Mouse (Mus musculus): ENCODE measurements around the gene Gpatch11. TPM values are rescaled to one million over a fixed set of nuclear protein-coding genes. Genes with fewer than 3 reads are reported as not detected.
"Not testable (repeated sequence)": the region's sequence is repeated elsewhere in the genome, so short reads cannot be mapped to it uniquely, and the experiment has no call there.

The Gpatch11 gene
- polyA plus RNA-seq (2015; fragmentation: Nextera tagmentation; extraction: Ambion mirVana): 12.4 and 13.4 TPM in 2 replicates

- peaks cover 12% of the 10 kb centered on the region for H3K4me1 ChIP-seq (replicated peaks)
- WGBS (ENCODE audit: insufficient replicate concordance): under 1% methylated on average over 81 of the region's 81 CpGs
- H3K27ac ChIP-seq (replicated peaks): peak within 1 kb of the TSS; percentile 96
- H3K9me3 ChIP-seq (replicated peaks): no peaks in the 10 kb centered on the region
- ATAC-seq (ENCODE audit: insufficient read depth): peak; percentile 99
- peaks cover 21% of the 10 kb centered on the region for H3K36me3 ChIP-seq (replicated peaks)
- H3K9ac ChIP-seq: peak within 1 kb of the TSS; percentile 90
- no peaks in the 10 kb centered on the region for H3K27me3 ChIP-seq
- peak within 1 kb of the TSS; percentile 96 for H3K4me3 ChIP-seq (replicated peaks)
- H3K4me2 ChIP-seq: peak within 1 kb of the TSS; percentile 93
Observed at GRCm38 (mm10) chr17:78834856-78835835, at the start of gene Gpatch11, which contains the start of gene Heatr5b. TSS of gene Gpatch11 (plus strand) at chr17:78835567. TSS of gene Heatr5b (minus strand) at chr17:78835364.

DNA sequence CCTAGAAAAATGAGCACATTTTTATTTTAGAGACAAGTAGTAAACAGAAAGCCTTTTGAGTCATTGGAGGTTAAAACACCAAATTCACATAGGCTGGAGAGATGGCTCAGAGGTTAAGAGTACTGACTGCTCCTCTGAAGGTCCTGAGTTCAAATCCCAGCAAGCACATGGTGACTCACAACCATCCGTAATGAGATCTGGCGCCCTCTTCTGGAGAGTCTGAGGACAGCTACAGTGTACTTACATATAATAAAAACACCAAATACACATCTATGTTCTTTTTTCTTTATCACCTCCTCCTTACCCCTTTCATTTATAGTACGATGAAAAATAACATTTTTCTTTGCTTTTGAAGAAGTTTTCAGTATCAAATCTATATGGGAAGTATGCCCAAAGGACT, 47.1 kb upstream of the Gpatch11 start:
- H3K9ac ChIP-seq; H3K27me3 ChIP-seq; ATAC-seq (ENCODE audit: insufficient read depth); H3K4me2 ChIP-seq; H3K27ac ChIP-seq (replicated peaks); H3K9me3 ChIP-seq (replicated peaks); H3K4me3 ChIP-seq (replicated peaks); H3K4me1 ChIP-seq (replicated peaks): not testable (repeated sequence)
- H3K36me3 ChIP-seq (replicated peaks): peaks cover 16% of the 10 kb centered on the region
- WGBS (ENCODE audit: insufficient replicate concordance): 59% methylated on average over 3 of the region's 3 CpGs

DNA sequence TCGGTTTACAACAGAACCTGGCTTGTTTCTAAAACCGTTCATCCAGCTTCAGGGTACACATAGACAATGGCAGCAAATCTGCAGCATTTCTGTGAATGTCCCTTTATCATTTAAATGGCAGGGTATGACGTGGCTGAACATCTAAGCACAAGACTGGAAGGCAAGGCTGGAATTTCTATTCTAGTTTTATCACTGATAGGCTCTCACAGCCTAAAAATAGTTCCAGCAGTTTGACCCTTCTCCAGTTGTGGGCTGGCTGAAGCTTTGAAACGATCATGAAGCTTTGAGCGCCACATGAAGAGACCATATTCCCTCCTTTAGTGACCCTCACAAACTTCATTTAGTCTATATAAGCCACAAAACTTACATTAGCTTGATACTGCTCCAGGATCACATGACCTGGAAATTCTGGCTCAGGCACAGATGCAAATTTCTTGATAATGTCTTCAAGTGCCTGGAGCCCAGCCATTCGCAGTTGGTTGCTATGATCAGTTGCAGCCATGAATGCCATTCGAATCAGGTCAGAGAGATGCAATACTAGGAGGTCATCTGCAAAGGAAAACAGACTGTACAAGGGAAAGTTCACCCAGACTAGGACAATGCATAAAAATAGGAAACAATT, 44.2 kb upstream of the Gpatch11 start:
- Histone ChIP-seq H3K4me2 (no peak overlapping the region), H3K9me3 (replicated peaks) (no peaks in the 10 kb centered on the region), H3K36me3 (replicated peaks) (peaks cover 25% of the 10 kb centered on the region), H3K27ac (replicated peaks) (no peak overlapping the region), H3K4me3 (replicated peaks) (no peak overlapping the region), H3K9ac (no peak overlapping the region), H3K4me1 (replicated peaks) (no peaks in the 10 kb centered on the region), H3K27me3 (no peaks in the 10 kb centered on the region)
- 64% methylated on average over 7 of the region's 7 CpGs for WGBS (ENCODE audit: insufficient replicate concordance)
- ATAC-seq (ENCODE audit: insufficient read depth): no peak

- H3K27me3 ChIP-seq: no peaks in the 10 kb centered on the region
- H3K36me3 ChIP-seq (replicated peaks): peaks cover 30% of the 10 kb centered on the region
- no peak overlapping the region for H3K4me2 ChIP-seq
- H3K27ac ChIP-seq (replicated peaks): no peak overlapping the region
- H3K9me3 ChIP-seq (replicated peaks): no peaks in the 10 kb centered on the region
- no peak for ATAC-seq (ENCODE audit: insufficient read depth)
- H3K4me3 ChIP-seq (replicated peaks): no peak overlapping the region
- no peak overlapping the region for H3K9ac ChIP-seq
- H3K4me1 ChIP-seq (replicated peaks): no peaks in the 10 kb centered on the region
- 80% methylated on average over 3 of the region's 3 CpGs for WGBS (ENCODE audit: insufficient replicate concordance)
Observed at GRCm38 (mm10) chr17:78791690-78792070, 43.7 kb upstream of the Gpatch11 start.

DNA sequence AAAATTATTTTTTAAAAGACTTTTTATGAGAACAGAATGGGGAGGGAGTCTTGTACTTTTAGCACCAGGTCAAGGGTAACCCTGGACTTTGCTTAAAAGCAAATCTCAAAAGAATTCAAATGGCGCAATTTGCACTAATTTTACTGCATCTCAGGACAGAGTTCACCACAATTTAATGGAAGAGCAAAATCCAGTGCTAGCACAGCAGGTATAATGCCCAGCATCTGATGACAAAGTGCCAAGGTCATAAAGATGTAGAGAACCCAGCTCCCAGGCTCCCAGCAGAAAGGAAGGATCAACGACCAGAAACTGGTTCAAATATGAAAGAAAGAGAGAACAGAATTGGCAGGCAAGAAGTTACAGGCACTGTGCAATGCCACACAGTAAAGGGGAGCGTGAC, 43.2 kb upstream of the Gpatch11 start:
- no peak overlapping the region for H3K4me2 ChIP-seq
- no peak overlapping the region for H3K9ac ChIP-seq
- ATAC-seq (ENCODE audit: insufficient read depth): no peak
- H3K9me3 ChIP-seq (replicated peaks): no peaks in the 10 kb centered on the region
- H3K4me1 ChIP-seq (replicated peaks): no peaks in the 10 kb centered on the region
- no peaks in the 10 kb centered on the region for H3K27me3 ChIP-seq
- no peak overlapping the region for H3K4me3 ChIP-seq (replicated peaks)
- no peak overlapping the region for H3K27ac ChIP-seq (replicated peaks)
- WGBS (ENCODE audit: insufficient replicate concordance): 70% methylated on average over 3 of the region's 3 CpGs
- H3K36me3 ChIP-seq (replicated peaks): peaks cover 30% of the 10 kb centered on the region

DNA sequence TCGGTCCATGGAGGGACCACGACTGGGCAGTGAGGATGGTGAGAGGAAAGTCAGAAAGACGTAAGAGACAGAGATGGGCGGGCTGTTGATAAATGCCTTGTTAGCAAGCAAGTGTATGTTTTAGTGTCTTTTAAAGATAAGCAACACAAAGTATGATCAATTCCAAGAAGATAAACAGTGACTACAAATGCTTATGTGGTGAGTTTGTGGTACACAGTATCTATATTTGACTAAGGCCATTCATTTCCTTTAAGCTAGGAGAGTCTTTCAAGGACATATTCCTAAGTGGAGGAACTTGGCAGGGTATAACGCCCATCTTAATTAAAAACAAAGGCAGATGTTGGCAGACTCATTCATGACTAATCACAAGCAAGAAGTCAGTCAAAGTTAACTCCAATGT, 41.0 kb upstream of the Gpatch11 start:
- no peak overlapping the region for H3K4me3 ChIP-seq (replicated peaks)
- ATAC-seq (ENCODE audit: insufficient read depth): no peak
- H3K36me3 ChIP-seq (replicated peaks): peaks cover 26% of the 10 kb centered on the region
- 35% methylated on average over 5 of the region's 5 CpGs for WGBS (ENCODE audit: insufficient replicate concordance)
- no peaks in the 10 kb centered on the region for H3K9me3 ChIP-seq (replicated peaks)
- H3K27ac ChIP-seq (replicated peaks): no peak overlapping the region
- no peak overlapping the region for H3K9ac ChIP-seq
- H3K4me2 ChIP-seq: no peak overlapping the region
- no peaks in the 10 kb centered on the region for H3K27me3 ChIP-seq
- H3K4me1 ChIP-seq (replicated peaks): no peaks in the 10 kb centered on the region

DNA sequence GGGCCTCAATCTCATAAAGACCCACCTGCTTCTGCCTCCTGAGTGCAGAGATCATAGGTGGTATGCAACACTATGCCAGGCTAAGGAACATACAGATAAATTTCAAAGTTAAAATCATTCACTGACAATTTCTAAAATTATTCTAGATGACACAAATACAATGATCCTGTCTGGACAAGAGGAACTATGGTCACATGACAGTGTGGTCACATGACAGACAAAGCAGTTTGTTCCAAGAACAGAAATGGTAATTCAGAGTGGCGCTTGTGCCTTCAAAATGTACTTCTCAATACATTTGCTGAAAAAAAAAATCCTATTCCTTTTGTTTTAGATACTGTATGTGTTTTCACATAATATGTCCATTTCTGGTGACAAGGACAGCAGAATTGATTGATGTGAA, 38.1 kb upstream of the Gpatch11 start:
- H3K9me3 ChIP-seq (replicated peaks): no peaks in the 10 kb centered on the region
- H3K4me2 ChIP-seq: no peak overlapping the region
- WGBS (ENCODE audit: insufficient replicate concordance): 84% methylated on average over 1 of the region's 1 CpGs
- peaks cover 32% of the 10 kb centered on the region for H3K36me3 ChIP-seq (replicated peaks)
- H3K4me1 ChIP-seq (replicated peaks): no peaks in the 10 kb centered on the region
- no peak overlapping the region for H3K27ac ChIP-seq (replicated peaks)
- no peak for ATAC-seq (ENCODE audit: insufficient read depth)
- no peak overlapping the region for H3K9ac ChIP-seq
- no peak overlapping the region for H3K4me3 ChIP-seq (replicated peaks)
- no peaks in the 10 kb centered on the region for H3K27me3 ChIP-seq

- Histone ChIP-seq H3K9me3 (replicated peaks) (no peaks in the 10 kb centered on the region), H3K27ac (replicated peaks) (no peak overlapping the region)
- ATAC-seq (ENCODE audit: insufficient read depth): no peak
Observed at GRCm38 (mm10) chr17:78809019-78809418, 26.3 kb upstream of the Gpatch11 start.

DNA sequence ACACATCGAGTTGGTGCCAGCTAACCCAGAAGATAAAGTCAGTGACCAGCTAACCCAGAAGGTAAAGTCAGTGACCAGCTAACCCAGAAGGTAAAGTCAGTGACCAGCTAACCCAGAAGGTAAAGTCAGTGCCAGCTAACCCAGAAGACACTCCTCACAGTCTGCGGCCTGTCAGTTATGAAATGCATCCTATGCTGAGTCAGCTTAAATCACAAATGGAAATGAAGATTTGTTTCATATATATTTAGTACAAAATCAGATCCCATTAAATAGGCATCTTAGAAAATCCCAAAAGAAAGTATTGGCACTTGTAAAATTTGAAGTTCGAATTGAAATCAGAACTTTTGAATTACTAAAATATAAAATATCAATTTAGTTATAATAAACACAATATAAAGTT, 25.8 kb upstream of the Gpatch11 start:
- Histone ChIP-seq H3K4me2 (no peak overlapping the region), H3K27ac (replicated peaks) (no peak overlapping the region), H3K9me3 (replicated peaks) (no peaks in the 10 kb centered on the region), H3K9ac (no peak overlapping the region), H3K4me3 (replicated peaks) (no peak overlapping the region), H3K27me3 (no peaks in the 10 kb centered on the region), H3K36me3 (replicated peaks) (peaks cover 25% of the 10 kb centered on the region), H3K4me1 (replicated peaks) (no peaks in the 10 kb centered on the region)
- WGBS (ENCODE audit: insufficient replicate concordance): 81% methylated on average over 3 of the region's 3 CpGs
- no peak for ATAC-seq (ENCODE audit: insufficient read depth)

More at GRCm38 (mm10) chr17:78809019-78809418, 26.3 kb upstream of the Gpatch11 start:
- no peaks in the 10 kb centered on the region for H3K4me1 ChIP-seq (replicated peaks)
- H3K36me3 ChIP-seq (replicated peaks): peaks cover 23% of the 10 kb centered on the region
- no peak overlapping the region for H3K4me2 ChIP-seq
- no peaks in the 10 kb centered on the region for H3K27me3 ChIP-seq
- H3K4me3 ChIP-seq (replicated peaks): no peak overlapping the region
- H3K9ac ChIP-seq: no peak overlapping the region

- H3K27me3 ChIP-seq: no peaks in the 10 kb centered on the region
- no peak overlapping the region for H3K4me2 ChIP-seq
- H3K4me1 ChIP-seq (replicated peaks): no peaks in the 10 kb centered on the region
- no peak overlapping the region for H3K9ac ChIP-seq
- no peak for ATAC-seq (ENCODE audit: insufficient read depth)
- WGBS (ENCODE audit: insufficient replicate concordance): 78% methylated on average over 13 of the region's 13 CpGs
- peaks cover 46% of the 10 kb centered on the region for H3K36me3 ChIP-seq (replicated peaks)
- H3K9me3 ChIP-seq (replicated peaks): no peaks in the 10 kb centered on the region
- H3K4me3 ChIP-seq (replicated peaks): no peak overlapping the region
- no peak overlapping the region for H3K27ac ChIP-seq (replicated peaks)
Observed at GRCm38 (mm10) chr17:78824346-78824745, 11.0 kb upstream of the Gpatch11 start.

- 23% methylated on average over 2 of the region's 2 CpGs for WGBS (ENCODE audit: insufficient replicate concordance)
- Histone ChIP-seq H3K4me1 (replicated peaks) (peaks cover 12% of the 10 kb centered on the region), H3K36me3 (replicated peaks) (peaks cover 23% of the 10 kb centered on the region), H3K4me2 (peak overlapping the region; percentile 93), H3K27me3 (no peaks in the 10 kb centered on the region), H3K9me3 (replicated peaks) (no peaks in the 10 kb centered on the region), H3K27ac (replicated peaks) (peak overlapping the region; percentile 96), H3K9ac (peak overlapping the region; percentile 74), H3K4me3 (replicated peaks) (peak overlapping the region; percentile 96)
- ATAC-seq (ENCODE audit: insufficient read depth): no peak
Observed at GRCm38 (mm10) chr17:78836056-78836455, 689 bp downstream of the Gpatch11 start.

All from liver, embryonic 15.5 days (tissue).